Mouse (Mus musculus): ENCODE measurements around the gene Gm49361. TPM values are rescaled to one million over a fixed set of nuclear protein-coding genes. Genes with fewer than 3 reads are reported as not detected.
"Not testable (repeated sequence)": the region's sequence is repeated elsewhere in the genome, so short reads cannot be mapped to it uniquely, and the experiment has no call there.

The Gm49361 gene
- polyA plus RNA-seq, 1 experiment, result not detected

DNA sequence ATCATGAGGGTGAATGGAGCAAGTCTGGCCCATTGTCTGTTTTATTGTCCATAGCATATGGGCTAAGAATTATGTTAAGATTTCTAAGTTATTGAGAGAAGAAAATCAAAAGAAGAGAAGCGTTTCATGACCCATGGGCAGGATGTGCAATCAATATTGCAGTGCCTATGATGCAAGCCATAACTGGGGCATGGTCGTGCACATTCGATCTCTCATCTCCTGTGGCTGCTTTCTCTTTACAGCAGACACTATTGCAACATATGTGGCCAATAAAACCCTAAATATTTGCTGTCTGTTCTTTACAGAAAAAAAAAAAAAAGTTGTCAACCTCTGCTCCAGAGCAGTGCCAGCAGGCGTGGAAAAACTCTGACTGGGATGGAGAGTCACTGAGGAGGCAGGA, 10.2 kb upstream of the Gm49361 start:
- no peak overlapping the region for H3K27ac ChIP-seq (ENCODE audit: insufficient read depth, low read length)
- no peak for TF ChIP-seq CTCF (IDR thresholded peaks at IDR 0.05; ENCODE audit: extremely low read depth, insufficient read depth, low read length)
- no peak for TF ChIP-seq POLR2A (IDR thresholded peaks at IDR 0.05; ENCODE audit: extremely low read depth, insufficient read depth, low read length)
- H3K4me3 ChIP-seq (ENCODE audit: insufficient read depth, low read length), result no peak overlapping the region
- no peaks in the 10 kb centered on the region for H3K4me1 ChIP-seq (ENCODE audit: control insufficient read depth, insufficient read depth, low read length)

DNA sequence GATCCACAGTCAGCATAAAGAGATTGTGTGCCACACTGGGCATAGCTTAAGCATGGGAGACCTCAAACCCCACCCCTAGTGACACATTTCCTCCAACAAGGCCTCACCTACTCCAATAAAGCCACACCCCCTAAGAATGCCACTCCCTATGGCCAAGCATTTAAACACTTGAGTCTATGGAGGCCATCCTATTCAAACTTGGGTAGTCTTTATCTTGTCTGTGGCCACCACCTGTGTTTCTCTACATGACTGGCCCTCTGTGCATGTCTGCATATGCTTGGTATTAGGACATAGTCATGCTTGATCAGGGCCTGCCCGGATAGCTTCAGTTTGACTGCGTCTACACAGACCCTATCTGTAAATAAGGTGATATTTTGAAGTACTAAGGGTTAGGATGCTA, 9.8 kb upstream of the Gm49361 start:
- H3K4me3 ChIP-seq (ENCODE audit: insufficient read depth, low read length), result no peak overlapping the region

DNA sequence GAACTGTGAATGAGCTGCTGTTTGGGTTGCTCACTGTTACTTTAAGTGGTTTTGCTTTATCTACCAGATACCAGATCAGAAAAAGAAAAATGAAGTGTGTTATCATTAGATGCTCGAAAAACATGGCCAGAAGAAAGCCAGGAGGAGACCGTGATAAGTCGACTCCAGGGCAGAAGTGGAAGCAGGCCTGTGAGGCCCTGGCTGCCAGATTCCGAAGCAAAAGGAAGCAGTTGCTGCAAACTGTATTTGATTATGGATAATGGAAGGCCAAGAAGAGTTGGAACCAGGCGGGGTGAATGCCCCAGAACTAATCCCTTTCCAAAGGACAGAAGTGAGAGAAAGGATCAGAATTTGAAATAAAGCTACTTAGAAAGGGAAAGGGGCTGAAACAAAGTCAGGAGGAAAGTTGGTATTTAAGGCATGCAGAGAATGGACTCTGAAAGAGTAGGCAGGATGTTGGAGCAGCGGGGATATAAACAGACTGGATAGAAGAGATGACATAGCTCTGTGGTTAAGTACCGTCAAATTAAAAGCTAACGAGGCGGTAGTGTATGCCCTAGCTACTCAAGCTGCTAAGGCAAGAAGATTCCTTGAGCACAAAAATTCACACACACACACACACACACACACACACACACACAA, 7.6 kb upstream of the Gm49361 start:
- H3K27ac ChIP-seq (ENCODE audit: insufficient read depth, low read length), result no peak overlapping the region
- TF ChIP-seq POLR2A (IDR thresholded peaks at IDR 0.05; ENCODE audit: extremely low read depth, insufficient read depth, low read length), result no peak
- TF ChIP-seq CTCF (IDR thresholded peaks at IDR 0.05; ENCODE audit: extremely low read depth, insufficient read depth, low read length), result no peak
- no peak overlapping the region for H3K4me3 ChIP-seq (ENCODE audit: insufficient read depth, low read length)
- no peaks in the 10 kb centered on the region for H3K4me1 ChIP-seq (ENCODE audit: control insufficient read depth, insufficient read depth, low read length)

More for the DNA sequence above, 9.8 kb upstream of the Gm49361 start:
- no peaks in the 10 kb centered on the region for H3K4me1 ChIP-seq (ENCODE audit: control insufficient read depth, insufficient read depth, low read length)
- H3K27ac ChIP-seq (ENCODE audit: insufficient read depth, low read length), result no peak overlapping the region
- TF ChIP-seq CTCF (IDR thresholded peaks at IDR 0.05; ENCODE audit: extremely low read depth, insufficient read depth, low read length) (no peak), POLR2A (IDR thresholded peaks at IDR 0.05; ENCODE audit: extremely low read depth, insufficient read depth, low read length) (no peak)

DNA sequence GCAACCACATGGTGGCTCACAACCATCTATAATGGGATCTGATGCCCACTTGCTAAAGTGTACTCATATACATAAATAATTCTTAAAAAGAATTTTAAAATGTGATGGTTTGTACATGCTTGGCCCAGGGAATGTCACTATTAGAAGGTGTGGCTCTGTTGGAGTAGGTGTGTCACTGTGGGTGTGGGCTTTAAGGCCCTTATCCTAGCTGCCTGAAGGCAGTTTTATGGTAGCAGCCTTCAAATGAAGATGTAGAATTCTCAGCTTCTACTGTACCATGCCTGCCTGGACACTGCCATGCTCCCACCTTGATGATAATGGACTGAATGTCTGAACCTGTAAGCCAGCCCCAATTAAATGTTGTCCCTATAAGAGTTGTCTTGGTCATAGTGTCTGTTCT, 5.1 kb upstream of the Gm49361 start:
- not testable (repeated sequence) for H3K4me3 ChIP-seq (ENCODE audit: insufficient read depth, low read length); H3K27ac ChIP-seq (ENCODE audit: insufficient read depth, low read length); H3K4me1 ChIP-seq (ENCODE audit: control insufficient read depth, insufficient read depth, low read length)

DNA sequence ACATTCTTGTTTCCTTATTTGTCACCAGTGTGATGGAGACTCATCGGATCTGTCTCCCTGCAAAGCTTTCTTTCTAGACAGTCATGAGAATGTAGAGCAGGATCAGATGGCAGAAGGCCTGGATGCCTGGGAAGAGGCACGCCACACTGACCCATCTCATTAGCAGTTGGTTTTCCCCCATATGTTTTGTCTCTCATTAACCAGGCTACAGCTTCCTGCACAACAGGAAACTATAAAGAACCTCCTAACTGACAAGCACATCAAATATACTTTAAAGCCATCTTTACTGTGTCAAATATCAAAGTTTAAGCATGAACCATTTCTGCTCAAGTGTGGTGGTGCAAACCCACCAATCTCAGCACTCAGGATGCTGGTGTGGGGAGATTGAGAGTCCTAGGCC, 3.6 kb upstream of the Gm49361 start:
- TF ChIP-seq CTCF (IDR thresholded peaks at IDR 0.05; ENCODE audit: extremely low read depth, insufficient read depth, low read length) (no peak), POLR2A (IDR thresholded peaks at IDR 0.05; ENCODE audit: extremely low read depth, insufficient read depth, low read length) (no peak)
- no peak overlapping the region for H3K4me3 ChIP-seq (ENCODE audit: insufficient read depth, low read length)
- no peak overlapping the region for H3K27ac ChIP-seq (ENCODE audit: insufficient read depth, low read length)
- H3K4me1 ChIP-seq (ENCODE audit: control insufficient read depth, insufficient read depth, low read length), result no peaks in the 10 kb centered on the region

DNA sequence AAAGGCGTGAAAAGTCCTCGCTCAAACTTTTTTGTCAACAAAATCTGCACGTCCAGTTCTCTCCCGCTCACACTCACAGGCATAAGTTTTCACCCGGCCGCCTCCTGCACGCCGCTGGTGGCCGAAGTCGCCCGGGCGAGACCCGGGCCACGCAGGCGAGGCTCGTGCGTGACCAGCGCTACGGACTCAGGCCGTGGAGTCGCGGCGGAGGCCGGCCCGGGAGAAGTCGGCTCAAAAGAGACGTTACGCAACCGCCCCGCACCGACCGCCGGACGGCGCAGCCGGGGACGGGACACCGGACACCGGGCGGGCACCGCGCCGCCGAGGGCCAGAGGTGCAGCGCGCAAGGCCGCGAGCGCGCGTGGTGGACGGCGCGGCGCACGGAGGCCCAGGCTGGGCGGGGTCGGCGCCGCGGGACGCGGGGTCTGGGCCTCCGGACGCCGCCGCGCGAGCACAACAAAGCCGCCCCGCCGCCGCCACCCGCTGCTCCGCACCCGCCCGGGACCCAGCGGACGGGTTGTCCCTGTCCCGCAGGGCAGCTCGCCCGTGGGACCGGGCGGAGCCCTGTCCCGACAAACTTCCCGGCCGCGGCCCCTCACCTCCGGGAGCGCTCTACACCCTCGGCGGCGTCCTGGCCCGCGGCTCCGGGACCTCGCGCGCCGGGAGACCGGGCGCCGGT, 473 bp downstream of the Gm49361 start:
- Histone ChIP-seq H3K4me3 (ENCODE audit: insufficient read depth, low read length) (peak overlapping the region; percentile 51), H3K4me1 (ENCODE audit: control insufficient read depth, insufficient read depth, low read length) (no peaks in the 10 kb centered on the region), H3K27ac (ENCODE audit: insufficient read depth, low read length) (peak overlapping the region; percentile 96)
- no peak for TF ChIP-seq CTCF (IDR thresholded peaks at IDR 0.05; ENCODE audit: extremely low read depth, insufficient read depth, low read length)
- no peak for TF ChIP-seq POLR2A (IDR thresholded peaks at IDR 0.05; ENCODE audit: extremely low read depth, insufficient read depth, low read length)

DNA sequence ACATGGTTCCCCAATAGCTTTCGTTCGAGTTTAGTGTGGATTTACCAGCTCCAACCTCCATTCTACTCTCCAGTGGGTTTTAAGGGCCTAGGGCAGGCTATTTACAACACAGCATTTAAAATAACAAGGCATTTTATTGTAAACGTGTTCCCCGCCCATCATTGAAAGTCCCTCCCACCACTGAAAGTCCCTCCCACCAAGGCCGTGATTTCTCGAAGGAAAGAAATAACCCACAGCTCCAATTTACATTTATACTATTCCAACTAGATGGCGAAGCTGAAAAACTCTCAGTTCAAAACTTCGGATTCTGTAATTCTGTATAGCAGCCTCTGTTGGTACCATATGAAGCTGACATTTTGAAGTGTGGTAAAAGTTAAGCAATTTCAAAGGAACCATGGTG, 1.4 kb downstream of the Gm49361 start:
- H3K27ac ChIP-seq (ENCODE audit: insufficient read depth, low read length), result no peak overlapping the region
- peak overlapping the region; percentile 51 for H3K4me3 ChIP-seq (ENCODE audit: insufficient read depth, low read length)
- no peaks in the 10 kb centered on the region for H3K4me1 ChIP-seq (ENCODE audit: control insufficient read depth, insufficient read depth, low read length)
- no peak for TF ChIP-seq CTCF (IDR thresholded peaks at IDR 0.05; ENCODE audit: extremely low read depth, insufficient read depth, low read length)
- no peak for TF ChIP-seq POLR2A (IDR thresholded peaks at IDR 0.05; ENCODE audit: extremely low read depth, insufficient read depth, low read length)

DNA sequence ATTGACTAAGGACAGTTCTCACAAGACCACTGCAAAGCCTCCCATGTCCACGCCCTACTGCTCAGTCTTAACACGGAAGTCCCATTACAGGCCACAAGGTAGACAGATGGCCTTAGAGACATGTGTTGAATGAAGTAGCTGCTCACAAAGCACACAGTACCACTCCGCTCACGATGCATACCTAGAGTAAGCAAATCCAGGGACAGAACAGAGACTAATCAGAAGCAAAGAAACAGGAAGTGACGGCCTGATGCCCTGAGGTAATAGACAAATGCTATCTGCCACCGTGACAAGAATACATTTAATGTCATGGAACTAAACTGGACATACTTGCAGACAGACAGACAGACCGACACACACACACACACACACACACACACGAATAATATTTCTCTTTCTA, 5.3 kb downstream of the Gm49361 start:
- H3K27ac ChIP-seq (ENCODE audit: insufficient read depth, low read length), result no peak overlapping the region
- H3K4me3 ChIP-seq (ENCODE audit: insufficient read depth, low read length), result no peak overlapping the region
- no peaks in the 10 kb centered on the region for H3K4me1 ChIP-seq (ENCODE audit: control insufficient read depth, insufficient read depth, low read length)
- TF ChIP-seq POLR2A (IDR thresholded peaks at IDR 0.05; ENCODE audit: extremely low read depth, insufficient read depth, low read length) (no peak), CTCF (IDR thresholded peaks at IDR 0.05; ENCODE audit: extremely low read depth, insufficient read depth, low read length) (no peak)

DNA sequence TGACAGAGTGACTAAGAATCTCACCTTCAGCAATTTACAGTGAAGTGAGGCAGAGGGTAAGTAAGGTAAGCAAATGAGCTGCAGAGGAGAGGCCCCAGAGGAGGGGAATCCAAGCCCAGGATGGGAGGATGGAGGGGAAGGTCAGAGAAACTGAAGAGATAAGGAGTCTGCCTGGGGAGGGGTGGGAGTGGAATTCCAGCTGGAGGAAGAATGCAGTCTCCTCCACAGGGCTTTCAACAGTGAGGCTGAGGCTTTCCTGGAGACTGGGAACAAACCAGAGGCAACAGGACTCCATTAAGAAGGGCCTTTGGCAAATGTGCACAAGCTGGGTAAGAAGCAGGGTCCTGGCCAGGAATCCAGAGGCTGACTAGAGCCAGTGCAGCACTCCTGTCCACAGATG, 8.8 kb downstream of the Gm49361 start:
- TF ChIP-seq CTCF (IDR thresholded peaks at IDR 0.05; ENCODE audit: extremely low read depth, insufficient read depth, low read length) (no peak), POLR2A (IDR thresholded peaks at IDR 0.05; ENCODE audit: extremely low read depth, insufficient read depth, low read length) (no peak)
- H3K4me1 ChIP-seq (ENCODE audit: control insufficient read depth, insufficient read depth, low read length), result no peaks in the 10 kb centered on the region
- no peak overlapping the region for H3K4me3 ChIP-seq (ENCODE audit: insufficient read depth, low read length)
- no peak overlapping the region for H3K27ac ChIP-seq (ENCODE audit: insufficient read depth, low read length)

DNA sequence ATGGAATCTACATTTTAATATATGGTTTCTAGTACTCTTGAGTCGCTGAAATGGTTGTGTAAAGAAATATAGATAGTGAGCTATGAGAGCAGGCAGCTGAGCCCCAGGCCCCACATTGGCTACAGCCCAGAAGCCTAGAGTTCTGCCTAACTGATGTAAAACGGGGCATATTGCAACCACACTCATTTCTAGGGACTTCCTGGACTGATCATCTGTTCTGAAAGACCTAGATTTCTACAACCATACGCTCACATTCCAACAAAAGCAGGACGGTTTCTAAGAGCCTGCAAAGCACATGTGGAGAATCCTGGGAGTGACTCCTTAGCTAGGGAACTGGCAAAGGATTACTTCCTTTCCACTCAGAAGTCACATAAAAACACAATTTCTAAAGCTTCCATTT, 9.8 kb downstream of the Gm49361 start:
- Histone ChIP-seq H3K4me1 (ENCODE audit: control insufficient read depth, insufficient read depth, low read length) (no peaks in the 10 kb centered on the region), H3K27ac (ENCODE audit: insufficient read depth, low read length) (no peak overlapping the region), H3K4me3 (ENCODE audit: insufficient read depth, low read length) (no peak overlapping the region)
- no peak for TF ChIP-seq POLR2A (IDR thresholded peaks at IDR 0.05; ENCODE audit: extremely low read depth, insufficient read depth, low read length)
- TF ChIP-seq CTCF (IDR thresholded peaks at IDR 0.05; ENCODE audit: extremely low read depth, insufficient read depth, low read length), result no peak
